14 mouse cellular contexts compared by ENCODE assay signal in the genomic region with DNA sequence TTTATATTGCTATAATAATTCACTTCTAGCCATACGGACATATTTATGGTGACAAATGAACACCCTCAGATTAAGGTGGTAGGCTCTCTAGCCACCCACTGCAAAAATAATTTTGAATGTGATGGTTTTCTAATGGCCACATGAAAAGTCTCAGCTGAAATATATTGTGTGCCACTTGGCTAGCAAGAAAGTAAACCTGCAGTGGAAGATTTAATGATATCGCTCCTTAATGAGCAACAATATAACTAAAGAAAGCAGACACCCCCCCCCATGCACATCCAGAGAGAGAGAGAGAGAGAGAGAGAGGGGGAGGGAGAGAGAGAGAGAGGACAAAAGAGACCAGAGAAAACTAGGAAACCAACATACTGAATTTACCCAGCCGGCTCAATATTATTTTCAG. TPM values are rescaled to one million over a fixed set of nuclear protein-coding genes. Genes with fewer than 3 reads are reported as not detected.
"Had no signal": no experiment of that assay in that cellular context is flagged by ENCODE, and none has a peak within 500 bp of the region (broad histone marks: within the 10 kb centered on the region; RNA-seq: fewer than 3 reads in every experiment).

No protein-coding gene starts in this region.

- H3K4me3 ChIP-seq: layer of hippocampus, adult 2 months; limb, embryonic 12.5 days; liver, embryonic 13.5 days; lung, embryonic 15.5 days; megakaryocyte, embryonic 14.5 days had no signal

- H3K27ac ChIP-seq: layer of hippocampus, adult 2 months; limb, embryonic 12.5 days; liver, embryonic 13.5 days; lung, embryonic 15.5 days; macrophage; stomach, postnatal 0 days had no signal

- DNase-seq: kidney, adult 18-20 months; kidney, postnatal 10 days; kidney, postnatal 4 days; liver; liver, embryonic 13.5 days; liver, postnatal 0 days; lung, postnatal 14 days; thymus, postnatal 14 days had no signal

- H3K36me3 ChIP-seq: limb, embryonic 12.5 days; liver, embryonic 13.5 days; lung, embryonic 15.5 days had no signal

- ATAC-seq: liver, postnatal 0 days had no signal

- H3K9ac ChIP-seq: limb, embryonic 12.5 days; liver, embryonic 13.5 days; liver, postnatal 0 days; lung, embryonic 15.5 days had no signal

- H3K9me3 ChIP-seq: limb, embryonic 12.5 days; liver, embryonic 13.5 days; lung, embryonic 15.5 days had no signal

- H3K4me2 ChIP-seq: limb, embryonic 12.5 days; liver, embryonic 13.5 days; lung, embryonic 15.5 days had no signal

RNA-seq across cellular contexts. Expression of a gene that starts 4.1 kb away (rescaled TPM):
- polyA plus RNA-seq: limb, embryonic 12.5 days; liver, postnatal 0 days; macrophage had no signal
